Mouse (Mus musculus): Measurements from ENCODE around the gene Slc48a1. TPM values are rescaled to one million over a fixed set of nuclear protein-coding genes. Genes with fewer than 3 reads are reported as not detected.

Gene Slc48a1
- total RNA-seq, 2 experiments from 2014 or later = 181 to 190 TPM

- no peak for DNase-seq (ENCODE audit: low spot score in 2 of 2)
- intact Hi-C loops (cut with DNase I) = no loop called here
Observed at GRCm38 (mm10) chr15:97794268-97794667, 15.9 kb downstream of the Slc48a1 start.

DNA sequence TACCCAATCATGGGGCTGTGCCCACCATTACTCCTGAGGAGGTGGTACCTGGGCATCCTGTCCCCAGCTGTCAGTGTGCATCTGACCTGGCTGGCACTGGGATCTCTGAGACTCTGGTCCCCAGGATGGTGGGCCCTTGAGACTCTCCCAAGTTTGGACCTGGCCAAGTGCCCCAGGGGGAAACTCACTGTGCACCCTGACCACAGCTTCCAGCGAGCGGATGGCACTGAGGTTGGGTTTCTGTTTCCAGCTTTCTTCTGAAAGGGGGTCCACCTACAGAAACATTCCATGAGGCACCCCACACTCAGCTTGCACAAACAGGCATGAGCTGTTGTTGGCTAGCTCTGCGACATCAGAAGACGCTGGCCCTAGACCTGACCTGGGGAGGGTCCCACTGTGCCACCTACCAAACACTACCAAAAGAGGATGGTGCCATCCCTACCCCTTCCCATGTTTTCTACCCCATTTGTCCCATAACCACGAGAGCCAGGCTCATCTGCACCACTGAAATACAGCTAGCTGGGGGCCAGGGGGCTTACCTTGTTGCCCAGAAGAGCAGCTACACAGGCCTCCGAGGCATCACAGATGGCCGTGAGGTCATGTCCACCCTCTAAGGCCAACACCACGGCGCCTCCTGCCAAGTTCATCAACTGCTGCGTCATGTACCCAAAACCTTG lies 17.4 kb downstream of the Slc48a1 start:
- intact Hi-C loops (cut with DNase I) = no loop called here
- no peak for DNase-seq (ENCODE audit: low spot score in 2 of 2)

DNA sequence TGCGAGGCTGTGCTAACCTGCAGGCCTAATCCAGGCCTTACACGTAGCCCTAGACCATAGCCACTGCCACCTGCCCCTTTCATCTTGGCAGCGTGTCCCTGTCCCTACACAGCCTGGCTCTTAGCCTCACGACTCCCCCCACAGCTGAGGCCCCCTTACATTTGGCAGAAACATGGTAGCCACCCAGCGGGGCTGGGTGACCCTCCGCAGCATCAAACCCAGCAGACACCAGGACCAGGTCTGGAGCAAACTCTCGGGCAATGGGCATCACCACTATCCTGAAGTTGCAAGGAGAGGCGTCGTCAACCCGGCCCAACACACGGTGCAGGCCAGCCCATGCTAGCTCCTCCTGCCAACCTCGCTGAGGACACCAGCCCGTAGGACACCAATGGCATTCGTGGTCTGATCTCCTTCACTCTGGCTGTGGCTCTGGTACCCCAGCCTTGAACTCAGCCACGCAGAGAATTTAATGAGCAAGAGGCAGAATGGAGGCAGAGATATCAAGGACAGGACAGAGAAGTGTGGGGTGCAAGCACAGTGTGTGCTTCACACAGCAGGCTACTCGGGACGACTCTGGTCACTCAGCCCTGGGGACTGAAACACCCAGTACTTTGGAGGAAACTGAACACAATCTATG lies 18.5 kb downstream of the Slc48a1 start:
- no peak for DNase-seq (ENCODE audit: low spot score in 2 of 2)
- intact Hi-C loops (cut with DNase I) = no loop called here

DNA sequence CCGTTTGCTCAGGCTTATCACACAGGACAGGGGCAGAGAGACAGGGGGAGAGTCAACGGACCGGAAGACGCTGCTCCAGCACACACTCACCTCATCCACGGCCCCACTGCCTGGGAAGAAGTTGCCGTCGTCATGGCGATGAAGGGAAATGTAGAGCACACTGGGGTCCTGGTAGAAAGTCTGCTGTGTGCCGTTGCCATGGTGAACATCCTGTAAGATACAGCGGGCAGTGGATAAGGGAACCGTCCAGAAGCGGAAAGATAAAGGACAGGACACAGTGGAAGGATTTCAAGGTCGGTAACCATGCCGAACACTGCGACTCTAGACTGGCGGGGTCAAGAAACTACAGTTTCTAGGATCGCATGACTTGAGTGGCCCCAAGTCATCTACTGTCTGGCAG lies 19.8 kb downstream of the Slc48a1 start:
- intact Hi-C loops (cut with DNase I) = no loop called here
- no peak for DNase-seq (ENCODE audit: low spot score in 2 of 2)

- intact Hi-C loops (cut with DNase I) = no loop called here
- no peak for DNase-seq (ENCODE audit: low spot score in 2 of 2)
Observed at GRCm38 (mm10) chr15:97799446-97799845, 21.1 kb downstream of the Slc48a1 start.

- DNase-seq (ENCODE audit: low spot score in 2 of 2) = no peak
- intact Hi-C loops (cut with DNase I) = no loop called here
Observed at GRCm38 (mm10) chr15:97800853-97801252, 22.5 kb downstream of the Slc48a1 start.

GRCm38 (mm10) chr15:97801811-97802210 lies 23.5 kb downstream of the Slc48a1 start:
- DNase-seq (ENCODE audit: low spot score in 2 of 2) = no peak
- intact Hi-C loops (cut with DNase I) = no loop called here

- no peak for DNase-seq (ENCODE audit: low spot score in 2 of 2)
- intact Hi-C loops (cut with DNase I) = no loop called here
Observed at GRCm38 (mm10) chr15:97802575-97802974, 24.3 kb downstream of the Slc48a1 start.

DNA sequence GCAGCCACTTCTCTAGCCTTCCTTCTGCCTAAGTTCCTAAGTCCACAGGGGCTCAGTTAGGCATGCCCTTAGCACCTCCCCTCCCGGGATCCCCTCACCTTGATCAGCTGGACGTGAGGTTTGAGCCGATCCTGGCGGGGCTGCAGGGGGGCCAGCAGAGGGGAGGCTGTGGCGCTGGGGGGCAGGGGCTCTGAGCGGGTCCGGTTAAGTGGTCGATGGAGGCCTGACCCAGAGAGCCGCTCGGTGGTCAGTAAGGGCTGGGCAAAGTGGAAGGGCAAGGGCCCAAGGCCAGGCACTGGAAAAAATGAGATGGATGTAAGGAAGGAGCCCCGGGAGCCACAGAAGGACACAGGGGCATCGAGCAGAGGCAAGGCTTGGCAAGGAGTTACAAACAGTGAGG lies 29.5 kb downstream of the Slc48a1 start:
- intact Hi-C loops (cut with DNase I) = no loop called here
- DNase-seq (ENCODE audit: low spot score in 2 of 2) = no peak

GRCm38 (mm10) chr15:97808532-97808931 lies 30.2 kb downstream of the Slc48a1 start:
- no peak for DNase-seq (ENCODE audit: low spot score in 2 of 2)
- intact Hi-C loops (cut with DNase I) = no loop called here

GRCm38 (mm10) chr15:97809206-97809605 lies 30.9 kb downstream of the Slc48a1 start:
- no peak for DNase-seq (ENCODE audit: low spot score in 2 of 2)
- intact Hi-C loops (cut with DNase I) = no loop called here

DNA sequence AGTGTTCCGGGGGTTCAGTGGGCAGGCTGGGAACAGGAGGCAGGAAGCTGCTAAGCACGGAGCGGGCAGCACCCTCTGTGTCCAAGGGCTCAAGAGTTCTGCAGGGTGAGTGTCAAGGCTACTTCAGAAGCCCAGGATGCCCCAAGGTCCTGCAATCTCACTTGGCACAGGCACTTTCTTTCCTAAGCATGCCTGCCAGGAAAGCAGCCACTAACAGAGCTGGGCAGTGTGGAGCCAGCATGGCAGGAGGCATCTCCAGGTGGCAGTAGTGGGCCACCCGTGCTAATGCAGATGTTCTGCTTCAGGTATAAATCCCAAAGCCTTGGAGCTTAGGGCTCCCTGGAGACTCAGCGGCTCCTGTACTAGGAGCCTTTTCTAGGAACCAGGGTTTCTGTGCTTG lies 31.6 kb downstream of the Slc48a1 start:
- intact Hi-C loops (cut with DNase I) = no loop called here

GRCm38 (mm10) chr15:97810399-97810798 lies 32.1 kb downstream of the Slc48a1 start:
- DNase-seq (ENCODE audit: low spot score in 2 of 2) = no peak
- intact Hi-C loops (cut with DNase I) = no loop called here

More for the DNA sequence above, 31.6 kb downstream of the Slc48a1 start:
- no peak for DNase-seq (ENCODE audit: low spot score in 2 of 2)

DNA sequence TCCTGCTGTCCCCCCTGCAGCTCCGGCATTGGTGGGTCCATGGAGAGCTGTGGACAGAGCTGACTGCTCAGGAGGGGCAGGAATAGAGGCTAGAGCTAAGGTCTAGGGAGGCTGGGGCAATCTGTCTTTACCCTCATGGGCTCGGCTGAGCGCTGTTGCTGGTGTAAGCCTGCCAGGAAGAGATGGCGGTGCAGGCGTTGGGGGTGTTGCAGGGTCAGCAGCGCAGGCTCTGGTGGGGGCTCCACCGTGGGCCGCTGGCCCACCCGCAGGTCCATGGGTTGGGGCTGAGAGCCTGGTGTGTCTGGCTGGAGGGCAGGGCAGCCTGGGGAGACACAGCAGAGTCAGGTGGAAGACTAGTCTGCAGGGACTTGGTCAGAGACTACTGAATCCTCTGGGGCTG lies 33.0 kb downstream of the Slc48a1 start:
- DNase-seq (ENCODE audit: low spot score in 2 of 2) = no peak
- intact Hi-C loops (cut with DNase I) = no loop called here

DNA sequence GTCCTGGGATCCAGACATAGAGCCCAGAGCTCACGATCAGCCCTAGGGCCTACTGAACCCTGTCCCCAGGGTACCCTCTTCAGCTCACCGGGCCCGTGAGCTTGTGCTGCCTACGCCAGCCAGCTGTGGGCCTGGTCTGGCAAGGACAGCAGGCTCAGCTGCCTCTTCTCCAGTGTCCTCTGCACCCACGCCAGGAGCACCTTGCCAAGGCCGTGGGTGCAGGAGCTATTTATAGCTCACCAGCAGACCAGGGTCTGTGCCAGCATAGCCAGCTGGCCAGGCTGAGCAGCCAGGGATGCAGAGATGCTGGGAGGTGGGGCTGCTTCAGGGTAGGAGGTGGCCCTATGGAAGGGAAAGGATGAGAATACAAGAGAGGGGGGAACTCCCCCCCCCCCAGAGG lies 33.8 kb downstream of the Slc48a1 start:
- intact Hi-C loops (cut with DNase I) = loop anchor here (1.0 kb wide), 1 partner anchor 16 kb away; no protein-coding TSS in a partner anchor

GRCm38 (mm10) chr15:97812875-97813274 lies 34.6 kb downstream of the Slc48a1 start:
- intact Hi-C loops (cut with DNase I) = loop anchor here (1.0 kb wide), 1 partner anchor 15 kb away; no protein-coding TSS in a partner anchor
- no peak for DNase-seq (ENCODE audit: low spot score in 2 of 2)

More for the DNA sequence above, 33.8 kb downstream of the Slc48a1 start:
- peak; percentile 79 to 96 for DNase-seq (ENCODE audit: low spot score in 2 of 2)

DNA sequence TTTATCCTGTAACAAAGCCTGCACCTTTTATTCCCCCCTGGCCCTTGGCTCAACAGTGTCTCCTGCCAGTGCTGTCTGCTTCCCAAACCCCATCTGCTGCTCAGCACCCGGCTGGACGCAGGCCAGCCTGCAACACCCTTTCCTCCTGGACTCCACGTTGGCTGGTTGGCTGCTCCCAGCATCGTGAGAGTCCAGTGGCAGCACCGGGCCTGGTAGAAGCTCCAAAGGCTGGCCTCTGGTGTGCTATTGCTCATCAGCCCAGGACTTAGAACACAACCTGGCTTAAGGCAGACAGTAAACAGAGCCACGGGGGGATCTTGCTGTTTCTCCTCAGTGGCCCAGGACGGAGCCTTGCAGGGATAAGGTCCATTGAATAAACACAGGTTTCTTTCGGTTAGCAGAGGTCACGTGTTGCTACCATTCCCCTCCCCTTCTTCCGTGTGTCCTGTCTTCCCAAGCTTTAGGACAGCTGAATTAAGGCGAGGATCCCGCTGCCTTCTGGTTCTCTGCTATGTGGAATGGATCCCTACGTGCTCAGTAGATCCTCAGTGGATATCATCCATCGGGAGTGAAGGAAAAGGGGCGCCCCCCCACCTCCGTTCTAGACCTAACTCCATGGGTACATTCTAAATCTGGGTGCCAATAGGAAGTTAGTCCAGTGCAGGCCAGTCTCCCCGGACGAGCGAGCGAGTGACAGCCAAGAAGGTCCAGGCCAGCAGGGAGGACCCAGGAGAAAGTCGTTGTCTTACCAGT lies 35.3 kb downstream of the Slc48a1 start:
- intact Hi-C loops (cut with DNase I) = no loop called here
- no peak for DNase-seq (ENCODE audit: low spot score in 2 of 2)

DNA sequence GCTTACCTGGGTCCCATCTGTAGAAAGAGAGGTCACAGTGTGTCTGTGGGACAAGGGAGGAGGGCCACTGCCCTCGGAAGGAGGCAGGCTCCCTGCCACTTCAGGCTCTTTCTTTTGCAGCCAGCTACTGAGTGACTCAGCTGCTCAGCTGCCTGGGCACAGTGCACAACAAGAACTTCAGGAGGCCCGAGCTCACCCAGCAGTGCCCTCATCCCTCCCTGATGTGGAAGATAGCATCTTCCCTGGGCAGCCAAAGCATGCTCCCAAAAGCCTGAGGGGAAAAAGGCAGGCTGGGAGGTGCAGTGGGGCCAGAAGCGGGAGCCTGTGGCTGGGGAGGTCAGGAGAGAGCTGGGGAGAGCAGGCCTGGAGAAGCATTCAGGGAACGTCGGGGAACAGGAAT lies 36.4 kb downstream of the Slc48a1 start:
- no peak for DNase-seq (ENCODE audit: low spot score in 2 of 2)
- intact Hi-C loops (cut with DNase I) = no loop called here

DNA sequence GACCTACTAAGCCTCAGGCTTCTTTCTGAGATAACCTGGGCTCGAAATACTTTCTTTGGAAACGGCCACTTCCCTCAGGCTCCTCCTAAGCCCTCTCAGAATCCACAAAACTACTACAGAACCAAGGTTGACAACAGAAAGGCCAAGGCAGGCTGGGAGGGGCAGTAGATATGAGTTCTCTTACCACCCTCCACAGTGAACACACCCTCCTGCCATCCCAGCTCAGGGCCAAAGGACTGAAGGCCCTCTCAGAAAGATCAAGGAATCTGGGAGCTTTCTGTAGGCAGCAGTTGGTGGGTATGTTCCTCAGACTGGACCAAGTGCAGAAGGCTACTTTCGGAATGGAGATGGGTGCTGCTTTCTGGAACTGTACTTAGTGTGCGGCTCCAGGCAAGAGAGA lies 36.9 kb downstream of the Slc48a1 start:
- DNase-seq (ENCODE audit: low spot score in 2 of 2) = no peak
- intact Hi-C loops (cut with DNase I) = no loop called here

- intact Hi-C loops (cut with DNase I) = no loop called here
Observed at GRCm38 (mm10) chr15:97816199-97816994, 38.1 kb downstream of the Slc48a1 start.

More at GRCm38 (mm10) chr15:97816199-97816994, 38.1 kb downstream of the Slc48a1 start:
- no peak for DNase-seq (ENCODE audit: low spot score in 2 of 2)
